Mouse (Mus musculus) ES-E14 (cell line): Measurements from ENCODE around the gene Gm4756. TPM values are rescaled to one million over a fixed set of nuclear protein-coding genes. Genes with fewer than 3 reads are reported as not detected.
A peak's percentile ranks its signal among the peaks of the same experiment; 100 is the strongest.

Experiments used
- DNase-seq: peaks from one replicate; pipeline ENCODE4 v3.0.0-alpha.2; 2013; ENCODE audit warnings: low read depth, low spot score
- H3K27ac ChIP-seq: 2 replicates; pipeline ENCODE4 v1.5.1; 2012; ENCODE audit warnings: low read depth, mild to moderate bottlenecking, low read length, moderate library complexity, mixed read lengths; ENCODE audit not compliant: poor library complexity, insufficient read depth, severe bottlenecking
- H3K36me3 ChIP-seq: 2 replicates; pipeline ENCODE4 v1.6.1; 2012; ENCODE audit warnings: mild to moderate bottlenecking, low read length, moderate library complexity, mixed read lengths; ENCODE audit not compliant: control insufficient read depth, poor library complexity, insufficient read depth, severe bottlenecking
- H3K4me1 ChIP-seq, 2 experiments: fragments of 150-350 bp in 1 of 2; sonication (generic) in 1 of 2; 2 replicates each; pipeline ENCODE4 v1.6.1; 2012; ENCODE audit warnings: low read length in 2 of 2, mild to moderate bottlenecking in 1 of 2, mixed read lengths in 1 of 2; ENCODE audit not compliant: control insufficient read depth in 2 of 2, insufficient read depth in 2 of 2, poor library complexity in 1 of 2
- H3K4me3 ChIP-seq, 2 experiments: fragments of 150-350 bp in 1 of 2; sonication (generic) in 1 of 2; 2 replicates each; pipeline ENCODE4 v1.5.1; 2012; ENCODE audit warnings: low read length in 2 of 2, low read depth in 1 of 2, mild to moderate bottlenecking in 1 of 2, mixed read lengths in 1 of 2; ENCODE audit not compliant: insufficient read depth in 1 of 2, poor library complexity in 1 of 2, severe bottlenecking in 1 of 2
- H3K9ac ChIP-seq: 2 replicates; pipeline ENCODE4 v1.6.1; 2012; ENCODE audit warnings: low read depth, mild to moderate bottlenecking, low read length, mixed read lengths; ENCODE audit not compliant: poor library complexity, insufficient read depth, severe bottlenecking
- H3K9me3 ChIP-seq: fragments of 150-350 bp; sonication (generic); 2 replicates; pipeline ENCODE4 v1.6.1; 2012; ENCODE audit warnings: low read depth, mild to moderate bottlenecking, low read length; ENCODE audit not compliant: control insufficient read depth, insufficient read depth
- CHD2 ChIP-seq: IDR thresholded peaks from 2 replicates; pipeline ENCODE4 v1.6.1; 2014; ENCODE audit warnings: mild to moderate bottlenecking, low read depth, low read length, inconsistent platforms
- HCFC1 ChIP-seq: IDR thresholded peaks from 2 replicates; pipeline ENCODE4 v1.6.1; 2012; ENCODE audit warnings: low read length, inconsistent platforms, borderline replicate concordance; ENCODE audit not compliant: insufficient read depth
- MAFK ChIP-seq: IDR thresholded peaks from 2 replicates; pipeline ENCODE4 v1.6.1; 2014; ENCODE audit warnings: mild to moderate bottlenecking, low read depth, low read length, inconsistent platforms; ENCODE audit not compliant: insufficient read depth
- ZC3H11A ChIP-seq: IDR thresholded peaks from 2 replicates; pipeline ENCODE4 v1.6.1; 2012; ENCODE audit warnings: low read depth, mild to moderate bottlenecking, inconsistent platforms, low read length, borderline replicate concordance
- ZNF384 ChIP-seq: IDR thresholded peaks from 2 replicates; pipeline ENCODE4 v1.6.1; 2012; ENCODE audit warnings: low read depth, low read length, inconsistent platforms
- in situ Hi-C, 2 experiments: fragments of 600-800 bp; cut with MboI; formaldehyde crosslinking; loops; one replicate each; pipeline ENCODE4 v1.15.1; 2025; ENCODE audit warnings: low sequenced_read_pairs in 2 of 2, inconsistent platforms in 1 of 2; ENCODE audit not compliant: unreplicated experiment in 2 of 2
- total RNA-seq: library from RNA; depleted of rRNA; stranded (reverse); fragments of 300-350 nt; gene quantifications from 2 replicates; pipeline ENCODE4 v1.2.3, GENCODE M21; 2012

Gm4756 gene
- total RNA-seq, 1 experiment, result 0.67 TPM

DNA sequence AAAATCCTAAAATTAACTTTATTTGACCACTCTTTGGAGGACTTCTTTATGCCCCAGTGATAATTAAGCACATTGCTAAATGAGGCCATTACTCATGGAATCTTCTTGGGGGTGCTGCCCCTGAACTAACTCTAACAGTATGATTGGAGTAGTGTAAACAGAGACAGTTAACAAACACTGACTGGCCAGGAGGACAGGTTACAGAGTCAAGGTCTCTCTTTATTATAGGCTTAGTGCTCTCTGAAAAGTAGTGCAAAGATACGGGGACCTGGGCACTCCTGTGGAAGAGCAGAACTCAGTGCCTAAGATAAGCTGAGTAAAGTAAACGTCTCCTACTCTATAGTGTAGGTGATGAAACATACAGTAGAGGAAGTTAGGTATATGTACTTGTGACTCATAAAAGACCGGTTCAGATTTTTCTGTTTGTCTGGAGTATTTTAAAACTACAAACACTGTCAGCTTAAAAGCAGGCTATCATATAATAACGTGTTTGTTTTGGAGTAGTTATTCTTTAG lies 85.1 kb downstream of the Gm4756 start:
- TF ChIP-seq HCFC1 (no peak), MAFK (no peak)
- Histone ChIP-seq H3K4me3 (no peak overlapping the region), H3K9ac (no peak overlapping the region), H3K9me3 (no peaks in the 10 kb centered on the region), H3K36me3 (no peaks in the 10 kb centered on the region), H3K27ac (no peak overlapping the region), H3K4me1 (no peaks in the 10 kb centered on the region)
- in situ Hi-C loops, result no loop called here
- DNase-seq, result no peak

GRCm38 (mm10) chr12:72554347-72554746 lies 95.1 kb downstream of the Gm4756 start:
- H3K27ac ChIP-seq, result no peak overlapping the region
- no peak for DNase-seq
- H3K4me3 ChIP-seq, result no peak overlapping the region
- H3K9me3 ChIP-seq, result no peaks in the 10 kb centered on the region
- in situ Hi-C loops, result no loop called here
- H3K4me1 ChIP-seq, result no peaks in the 10 kb centered on the region
- no peak overlapping the region for H3K9ac ChIP-seq
- TF ChIP-seq CHD2, result no peak
- TF ChIP-seq ZC3H11A, result no peak
- TF ChIP-seq HCFC1, result no peak
- no peak for TF ChIP-seq MAFK
- TF ChIP-seq ZNF384, result no peak
- H3K36me3 ChIP-seq, result no peaks in the 10 kb centered on the region

DNA sequence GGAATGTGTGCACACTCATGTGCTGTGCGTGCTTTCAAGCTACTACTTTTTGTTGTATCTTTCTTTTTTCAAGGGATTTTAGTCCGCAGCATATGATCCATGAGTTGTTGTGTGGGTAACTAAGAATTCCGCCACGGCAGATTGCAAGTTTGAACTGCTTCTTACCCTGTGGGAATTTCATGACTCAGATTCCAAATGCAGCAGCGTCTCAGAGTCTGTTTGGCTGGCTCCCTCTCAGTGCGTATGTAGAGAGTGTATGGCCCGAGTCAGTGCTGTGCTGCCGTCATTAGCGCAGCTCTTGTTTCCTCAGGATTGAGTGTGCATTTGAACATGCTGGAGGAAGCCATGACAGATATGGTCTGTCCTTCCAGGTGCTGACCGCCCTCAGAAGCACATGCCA lies 110.9 kb downstream of the Gm4756 start:
- TF ChIP-seq HCFC1 (no peak), CHD2 (no peak), ZC3H11A (no peak), MAFK (no peak), ZNF384 (no peak)
- Histone ChIP-seq H3K4me3 (no peak overlapping the region), H3K27ac (no peak overlapping the region), H3K36me3 (peaks cover 5% of the 10 kb centered on the region), H3K4me1 (peaks cover 3 to 6% of the 10 kb centered on the region in 2 experiments; a peak in 1 of 4 replicates), H3K9ac (no peak overlapping the region), H3K9me3 (no peaks in the 10 kb centered on the region)
- DNase-seq, result no peak
- in situ Hi-C loops, result no loop called here

- in situ Hi-C loops, result no loop called here
- TF ChIP-seq HCFC1 (no peak), ZC3H11A (no peak)
- Histone ChIP-seq H3K9me3 (no peaks in the 10 kb centered on the region), H3K27ac (no peak within 1 kb of the TSS), H3K4me1 (peaks cover 0 to 6% of the 10 kb centered on the region in 2 experiments; a peak in 1 of 4 replicates), H3K36me3 (no peaks in the 10 kb centered on the region), H3K9ac (peak within 1 kb of the TSS; percentile 94), H3K4me3 (peak within 1 kb of the TSS; percentile 76 to 86)
- DNase-seq, result peak; percentile 97
These were observed 113.4 kb downstream of the Gm4756 start, which contains the start of gene Pcnx4 for GRCm38 (mm10) chr12:72536021-72536597. Gene Pcnx4, plus strand, starts transcription at chr12:72536383.

- H3K9me3 ChIP-seq, result no peaks in the 10 kb centered on the region
- no peak overlapping the region for H3K27ac ChIP-seq
- peak overlapping the region in 1 of 2 experiments; percentile 30; a peak in 2 of 4 replicates for H3K4me3 ChIP-seq
- in situ Hi-C loops, result no loop called here
- TF ChIP-seq CHD2 (no peak), ZNF384 (no peak; the same call in 1 of the 2 replicates), HCFC1 (no peak), ZC3H11A (no peak), MAFK (no peak)
- H3K9ac ChIP-seq, result no peak overlapping the region
- H3K36me3 ChIP-seq, result no peaks in the 10 kb centered on the region
- peaks cover 0 to 6% of the 10 kb centered on the region in 2 experiments; a peak in 1 of 4 replicates for H3K4me1 ChIP-seq
- no peak for DNase-seq
These were observed 113.9 kb downstream of the Gm4756 start for GRCm38 (mm10) chr12:72535599-72535998.
